Mouse (Mus musculus) liver, adult 2 months (tissue): ENCODE measurements around the gene Prrt1. TPM values are rescaled to one million over a fixed set of nuclear protein-coding genes. Genes with fewer than 3 reads are reported as not detected.
A peak's percentile ranks its signal among the peaks of the same experiment; 100 is the strongest.

Experiments used
- DNase-seq: peaks from one replicate; pipeline ENCODE4 v3.0.0-alpha.2; 2011; ENCODE audit warnings: low read depth, low spot score; ENCODE audit errors: extremely low read depth
- H3K27ac ChIP-seq: fragments of 200-500 bp; replicated peaks from 2 replicates; pipeline ENCODE4 v1.5.1; 2012; ENCODE audit warnings: low read depth, mild to moderate bottlenecking, control low read depth, inconsistent platforms, low read length; ENCODE audit not compliant: insufficient read depth
- H3K27me3 ChIP-seq: fragments of 200-500 bp; 2 replicates; pipeline ENCODE4 v1.6.1; 2012; ENCODE audit warnings: mild to moderate bottlenecking, moderate library complexity, low read length, inconsistent platforms; ENCODE audit not compliant: control insufficient read depth, insufficient read depth
- H3K36me3 ChIP-seq: fragments of 200-500 bp; 2 replicates; pipeline ENCODE4 v1.6.1; 2012; ENCODE audit warnings: low read length, inconsistent platforms; ENCODE audit not compliant: control insufficient read depth, insufficient read depth
- H3K4me1 ChIP-seq: fragments of 200-500 bp; 2 replicates; pipeline ENCODE4 v1.6.1; 2011; ENCODE audit warnings: low read length; ENCODE audit not compliant: control insufficient read depth, insufficient read depth
- H3K4me3 ChIP-seq: fragments of 200-500 bp; 2 replicates; pipeline ENCODE4 v1.5.1; 2011; ENCODE audit warnings: low read depth, mild to moderate bottlenecking, control low read depth, low read length, moderate library complexity; ENCODE audit not compliant: insufficient read depth
- H3K79me2 ChIP-seq: fragments of 200-500 bp; 2 replicates; pipeline ENCODE4 v1.6.1; 2012; ENCODE audit warnings: inconsistent platforms, mild to moderate bottlenecking, low read length, moderate library complexity; ENCODE audit not compliant: control insufficient read depth, insufficient read depth
- H3K9ac ChIP-seq: fragments of 200-500 bp; 2 replicates; pipeline ENCODE4 v1.6.1; 2012; ENCODE audit warnings: low read depth, mild to moderate bottlenecking, control low read depth, inconsistent platforms, low read length
- CTCF ChIP-seq: fragments of 200-500 bp; IDR thresholded peaks from 2 replicates; pipeline ENCODE4 v1.5.1; 2011; ENCODE audit warnings: low read depth, low read length, control low read depth
- POLR2A ChIP-seq: fragments of 200-500 bp; IDR thresholded peaks from 2 replicates; pipeline ENCODE4 v1.6.1; 2011; ENCODE audit warnings: low read length, control low read depth; ENCODE audit not compliant: insufficient read depth; ENCODE audit errors: extremely low read depth
- WGBS: fragments of 180-500 bp; shearing (Covaris S2); methylation state at CpG from one replicate; pipeline ENCODE4 v1.1.7; 2018; 5-methylcytosine and 5-hydroxymethylcytosine counted together
- polyA plus RNA-seq: library from polyadenylated mRNA; depleted of rRNA; stranded (reverse); fragments of >200 nt; gene quantifications from 2 replicates; pipeline ENCODE4 v1.2.3, GENCODE M21; 2012
- total RNA-seq: library from RNA; depleted of rRNA; stranded (reverse); fragments of >200 nt; gene quantifications from 2 replicates; pipeline ENCODE4 v1.2.3, GENCODE M21; 2014

The Prrt1 gene
- total and polyA plus RNA-seq, 2 experiments: 0.32 TPM; not detected in 1

GRCm38 (mm10) chr17:34673139-34673538 is 43.8 kb downstream of the Prrt1 start:
- no peak for TF ChIP-seq CTCF
- TF ChIP-seq POLR2A: no peak
- H3K4me1 ChIP-seq: no peaks in the 10 kb centered on the region
- no peak overlapping the region for H3K27ac ChIP-seq
- no peaks in the 10 kb centered on the region for H3K36me3 ChIP-seq
- H3K9ac ChIP-seq: no peak overlapping the region
- H3K79me2 ChIP-seq: no peaks in the 10 kb centered on the region
- WGBS: 80% methylated on average over 7 of the region's 7 CpGs
- DNase-seq: no peak
- H3K27me3 ChIP-seq: peaks cover 19% of the 10 kb centered on the region
- H3K4me3 ChIP-seq: no peak overlapping the region

- DNase-seq: no peak
- Histone ChIP-seq H3K4me1 (no peaks in the 10 kb centered on the region), H3K9ac (no peak overlapping the region), H3K27me3 (peaks cover 19% of the 10 kb centered on the region), H3K36me3 (no peaks in the 10 kb centered on the region), H3K27ac (no peak overlapping the region), H3K4me3 (no peak overlapping the region), H3K79me2 (no peaks in the 10 kb centered on the region)
- TF ChIP-seq POLR2A (no peak), CTCF (no peak)
- 64% methylated on average over 11 of the region's 11 CpGs for WGBS
Measured at GRCm38 (mm10) chr17:34674524-34675204, 45.3 kb downstream of the Prrt1 start.

- no peak overlapping the region for H3K9ac ChIP-seq
- TF ChIP-seq CTCF (no peak), POLR2A (no peak)
- WGBS: 69% methylated on average over 13 of the region's 13 CpGs
- no peak for DNase-seq
- H3K27ac ChIP-seq: no peak overlapping the region
- peaks cover 19% of the 10 kb centered on the region for H3K27me3 ChIP-seq
- H3K4me1 ChIP-seq: no peaks in the 10 kb centered on the region
- H3K4me3 ChIP-seq: no peak overlapping the region
- no peaks in the 10 kb centered on the region for H3K79me2 ChIP-seq
- H3K36me3 ChIP-seq: no peaks in the 10 kb centered on the region
Measured at GRCm38 (mm10) chr17:34675205-34676092, 46.1 kb downstream of the Prrt1 start.

GRCm38 (mm10) chr17:34676093-34676460 is 46.7 kb downstream of the Prrt1 start:
- H3K4me3 ChIP-seq: no peak overlapping the region
- no peaks in the 10 kb centered on the region for H3K79me2 ChIP-seq
- TF ChIP-seq CTCF (no peak), POLR2A (no peak)
- no peak overlapping the region for H3K9ac ChIP-seq
- H3K4me1 ChIP-seq: no peaks in the 10 kb centered on the region
- 33% methylated on average over 6 of the region's 6 CpGs for WGBS
- DNase-seq: peak; percentile 45
- H3K27me3 ChIP-seq: peaks cover 17% of the 10 kb centered on the region
- H3K27ac ChIP-seq: no peak overlapping the region
- no peaks in the 10 kb centered on the region for H3K36me3 ChIP-seq

- Histone ChIP-seq H3K79me2 (no peaks in the 10 kb centered on the region), H3K27me3 (peaks cover 11% of the 10 kb centered on the region), H3K9ac (no peak overlapping the region), H3K27ac (no peak overlapping the region), H3K4me1 (no peaks in the 10 kb centered on the region), H3K36me3 (no peaks in the 10 kb centered on the region), H3K4me3 (no peak overlapping the region)
- no peak for DNase-seq
- 83% methylated on average over 12 of the region's 12 CpGs for WGBS
- TF ChIP-seq POLR2A: no peak
- TF ChIP-seq CTCF: no peak
Measured at GRCm38 (mm10) chr17:34676671-34677070, 47.3 kb downstream of the Prrt1 start.

GRCm38 (mm10) chr17:34680191-34680590 is 50.9 kb downstream of the Prrt1 start:
- Histone ChIP-seq H3K79me2 (no peaks in the 10 kb centered on the region), H3K27me3 (no peaks in the 10 kb centered on the region), H3K4me3 (no peak overlapping the region), H3K36me3 (no peaks in the 10 kb centered on the region), H3K9ac (no peak overlapping the region), H3K27ac (no peak overlapping the region), H3K4me1 (no peaks in the 10 kb centered on the region)
- 81% methylated on average over 26 of the region's 26 CpGs for WGBS
- no peak for TF ChIP-seq CTCF
- DNase-seq: no peak
